Mouse (Mus musculus): ENCODE results near the gene Gm20388. TPM values are rescaled to one million over a fixed set of nuclear protein-coding genes. Genes with fewer than 3 reads are reported as not detected.

The Gm20388 gene
- polyA plus RNA-seq, 1 experiment from 2014 or later: not detected

GRCm38 (mm10) chr8:121107668-121108656, 1197.3 kb downstream of the Gm20388 start, which contains the start of gene Mthfsd:
Gene Mthfsd, minus strand, starts transcription at chr8:121108392.

DNA sequence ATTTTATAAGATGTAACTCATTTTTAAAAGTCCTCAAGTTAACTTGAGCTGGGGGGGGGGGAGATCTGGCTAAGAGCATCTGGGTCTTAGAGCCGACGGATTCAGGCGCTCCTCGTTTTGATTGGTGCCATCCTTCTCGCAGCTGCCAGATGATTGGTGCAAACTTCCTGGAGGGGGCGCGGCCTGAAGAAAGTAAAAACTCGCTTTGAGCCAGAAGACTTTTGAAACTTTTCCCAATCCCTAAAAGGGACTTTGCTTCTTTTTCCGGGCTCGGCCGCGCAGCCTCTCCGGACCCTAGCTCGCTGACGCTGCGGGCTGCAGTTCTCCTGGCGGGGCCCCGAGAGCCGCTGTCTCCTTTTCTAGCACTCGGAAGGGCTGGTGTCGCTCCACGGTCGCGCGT, 1205.3 kb downstream of the Gm20388 start, which contains the start of gene Foxc2:
Gene Foxc2 (plus strand): TSS at position 224 of the 400 bp plus-strand sequence.

GRCm38 (mm10) chr8:121127756-121128375, 1217.2 kb downstream of the Gm20388 start, which contains the start of gene Foxl1:
Gene Foxl1, plus strand, starts transcription at chr8:121127940.

GRCm38 (mm10) chr8:121544276-121544785, 1633.7 kb downstream of the Gm20388 start, which contains the start of gene 1700018B08Rik:
Gene 1700018B08Rik, minus strand, starts transcription at chr8:121544320.

DNA sequence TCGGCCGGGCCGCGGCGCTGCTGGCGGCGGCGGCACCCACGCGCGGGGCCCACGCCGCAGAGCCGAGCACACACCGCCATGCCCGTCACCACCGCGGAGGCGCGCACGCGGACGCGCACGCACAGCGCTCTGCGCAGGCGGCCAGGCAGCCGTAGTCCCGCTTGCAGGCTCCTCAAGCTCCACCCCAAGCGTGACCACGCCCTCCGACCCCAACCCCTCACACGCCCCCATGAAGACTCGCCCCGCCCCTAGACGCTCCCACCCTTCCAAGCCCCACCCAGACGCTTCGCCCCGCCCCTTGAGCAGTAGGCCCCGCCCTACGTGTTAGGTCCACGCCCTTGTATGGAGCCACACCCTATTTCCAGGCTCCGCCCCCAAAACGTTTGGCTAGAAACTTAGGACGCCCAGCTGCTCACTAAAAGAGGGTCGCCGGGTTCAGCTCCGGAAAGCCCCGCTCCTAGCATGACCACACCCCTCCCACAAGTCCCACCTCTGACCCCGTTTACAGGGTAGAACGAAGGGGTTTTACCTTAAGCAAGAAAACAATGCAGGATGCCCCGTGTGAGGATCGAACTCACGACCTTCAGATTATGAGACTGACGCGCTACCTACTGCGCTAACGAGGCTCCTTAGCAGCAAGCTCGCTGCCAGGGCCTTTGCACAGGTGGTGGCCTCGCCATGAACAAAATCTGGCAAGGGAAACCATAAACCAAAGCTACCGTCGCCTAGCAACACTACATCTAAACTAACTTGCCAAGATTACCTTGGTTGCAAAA, 1668.2 kb downstream of the Gm20388 start, which contains the start of gene Fbxo31:
Gene Fbxo31 (minus strand): TSS at position 131 of the 776 bp plus-strand sequence.

DNA sequence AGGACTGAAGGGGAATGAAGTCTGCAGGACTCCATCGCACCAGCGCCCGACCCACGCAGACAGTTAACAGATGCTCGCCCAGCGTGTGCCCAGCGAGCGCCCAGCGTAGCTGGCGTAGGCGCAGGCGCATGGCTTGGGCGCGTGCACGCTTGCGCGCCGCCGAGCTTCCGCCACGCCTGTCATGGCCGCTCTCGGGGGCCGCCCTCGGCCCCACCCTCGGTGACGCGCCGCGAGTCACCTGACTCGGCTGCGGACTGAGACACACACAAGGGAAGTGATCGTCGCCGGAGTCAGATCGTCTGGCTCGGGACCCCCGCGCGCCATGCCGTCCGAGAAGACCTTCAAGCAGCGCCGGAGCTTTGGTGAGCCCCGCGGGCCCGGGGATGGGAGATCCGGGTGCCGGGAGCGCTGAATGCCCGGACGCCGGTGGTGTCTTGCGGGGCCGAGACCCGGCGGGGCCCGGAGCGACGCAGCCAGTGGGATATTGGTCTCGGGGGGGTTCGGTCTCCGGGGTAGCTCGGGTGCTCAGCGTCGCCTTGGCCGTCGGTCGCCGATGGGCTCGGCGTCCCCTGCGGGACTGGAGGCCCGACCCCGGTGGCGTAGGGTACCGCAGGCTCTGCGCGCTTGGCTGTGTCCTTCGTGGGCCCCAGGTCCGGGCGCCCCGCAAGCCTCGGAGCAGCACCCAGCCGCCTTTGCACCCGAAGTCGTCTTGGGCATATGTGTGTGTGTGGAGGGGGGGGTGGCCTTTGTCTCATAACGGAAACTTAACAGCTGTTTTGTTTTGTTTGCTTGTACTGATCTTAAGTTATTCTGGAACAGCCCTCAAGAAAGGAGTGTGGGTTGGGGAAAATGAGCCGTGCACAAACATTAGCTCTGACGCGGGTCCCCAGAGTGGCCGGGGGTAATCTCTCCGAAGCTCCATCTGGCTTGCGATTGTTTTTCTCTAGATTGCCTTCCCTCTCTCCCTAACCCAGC, 1679.8 kb downstream of the Gm20388 start, which contains the start of gene Map1lc3b:
Gene Map1lc3b (plus strand): TSS at position 159 of the 975 bp plus-strand sequence.

DNA sequence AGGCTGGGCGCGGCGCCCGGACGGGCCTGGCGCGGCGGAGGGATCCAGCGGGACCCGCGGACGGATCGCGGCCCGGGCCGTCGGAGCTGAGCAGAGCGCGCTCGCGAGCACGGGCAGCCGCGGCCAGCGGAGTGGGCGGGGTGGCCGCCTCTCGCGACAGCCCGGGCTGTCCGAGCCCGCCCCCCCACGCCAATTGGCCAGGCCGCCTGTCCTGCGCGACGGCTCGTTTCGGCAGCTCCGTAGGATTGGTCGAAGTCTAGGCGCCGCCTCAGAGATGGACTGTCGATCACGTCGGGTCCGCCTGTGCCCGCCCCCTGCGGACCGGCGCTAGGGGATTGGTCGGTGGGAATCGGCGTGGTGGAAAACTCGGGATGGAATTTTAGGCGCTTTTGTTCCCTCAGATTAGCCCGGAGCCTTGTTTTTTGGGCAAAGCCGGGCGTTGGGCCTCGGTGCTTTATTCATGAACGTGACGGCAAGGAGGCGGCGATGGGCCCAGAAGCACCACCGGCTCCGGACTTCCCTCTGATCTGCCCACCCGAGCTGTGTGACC, 1742.2 kb downstream of the Gm20388 start, which contains the start of gene Zcchc14:
Gene Zcchc14 (minus strand): TSS at position 128 of the 550 bp plus-strand sequence.

GRCm38 (mm10) chr8:121729323-121729722, 1818.7 kb downstream of the Gm20388 start, which contains the start of gene Jph3:
Gene Jph3, plus strand, starts transcription at chr8:121729623.

DNA sequence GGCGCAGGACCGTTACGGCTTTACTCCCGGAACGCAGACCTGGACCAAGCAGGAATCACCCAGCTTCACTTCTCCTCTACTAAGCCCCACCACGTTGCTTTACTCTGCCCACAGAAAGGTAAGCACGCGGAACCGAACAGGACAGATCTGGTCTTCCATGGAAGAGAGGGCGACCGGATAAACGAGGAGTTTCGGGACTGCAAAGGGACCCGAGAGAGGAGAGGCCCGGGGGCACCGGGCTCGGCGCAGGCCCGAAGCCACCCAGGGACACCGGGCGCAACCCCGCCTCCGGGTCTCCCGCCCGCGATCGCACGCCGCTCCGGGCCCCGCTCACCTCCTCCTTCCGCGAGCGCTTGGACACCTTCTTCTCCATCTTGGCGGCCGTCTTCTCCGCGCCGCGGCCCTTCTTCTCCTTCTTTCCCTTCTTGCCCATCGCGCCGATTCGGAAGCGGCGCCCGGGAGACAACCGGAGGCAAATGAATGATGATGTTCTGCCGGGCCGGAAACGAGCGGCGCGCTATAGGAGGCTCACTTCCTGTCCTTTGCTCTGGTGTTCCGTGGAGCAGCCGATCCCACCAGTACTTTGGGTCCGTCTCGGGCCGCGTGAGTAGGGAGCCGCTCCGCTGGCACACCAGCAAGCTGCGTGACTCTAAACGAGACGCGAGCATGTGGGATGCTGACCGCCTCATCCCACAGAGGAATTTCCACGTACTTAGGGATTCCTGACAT, 1918.6 kb downstream of the Gm20388 start, which contains the start of gene Klhdc4:
Gene Klhdc4 (minus strand): TSS at position 522 of the 729 bp plus-strand sequence.

DNA sequence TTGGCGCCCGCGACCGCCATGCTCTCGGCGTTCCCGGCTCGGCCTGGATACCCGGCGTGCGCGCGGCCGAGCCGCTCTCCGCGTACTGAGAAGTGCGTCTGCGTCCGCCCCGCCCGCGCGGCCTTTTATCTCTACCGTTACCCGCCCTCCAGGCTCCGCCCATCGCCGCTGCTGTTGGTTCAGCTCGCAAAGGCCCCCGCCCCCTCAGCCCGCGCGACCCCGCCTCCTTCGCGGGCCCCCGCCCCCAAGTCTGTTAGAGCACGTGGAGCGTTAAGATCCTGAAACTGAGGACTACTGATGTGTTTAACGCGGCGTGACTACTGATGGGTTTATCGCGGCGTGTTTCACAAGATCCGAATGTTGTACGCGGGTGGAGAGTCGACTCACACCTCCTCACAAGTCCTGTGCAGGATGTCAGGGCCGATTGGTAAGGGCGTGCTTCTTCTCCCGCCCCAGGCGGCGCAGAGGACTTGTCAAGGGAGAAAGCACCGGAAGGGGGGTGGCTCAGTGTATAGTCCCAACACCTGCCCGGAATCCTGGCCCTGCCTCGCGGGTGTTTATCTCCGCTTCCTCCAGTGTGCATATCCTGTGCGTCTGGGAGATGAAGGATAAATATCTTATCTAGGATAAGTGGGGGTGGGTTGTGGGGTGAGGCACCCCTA, 1997.1 kb downstream of the Gm20388 start, which contains the start of gene Slc7a5:
Gene Slc7a5 (minus strand): TSS at position 108 of the 662 bp plus-strand sequence.

GRCm38 (mm10) chr8:121944831-121945230, 2034.2 kb downstream of the Gm20388 start, which contains the start of gene Car5a:
Gene Car5a, minus strand, starts transcription at chr8:121944904.

DNA sequence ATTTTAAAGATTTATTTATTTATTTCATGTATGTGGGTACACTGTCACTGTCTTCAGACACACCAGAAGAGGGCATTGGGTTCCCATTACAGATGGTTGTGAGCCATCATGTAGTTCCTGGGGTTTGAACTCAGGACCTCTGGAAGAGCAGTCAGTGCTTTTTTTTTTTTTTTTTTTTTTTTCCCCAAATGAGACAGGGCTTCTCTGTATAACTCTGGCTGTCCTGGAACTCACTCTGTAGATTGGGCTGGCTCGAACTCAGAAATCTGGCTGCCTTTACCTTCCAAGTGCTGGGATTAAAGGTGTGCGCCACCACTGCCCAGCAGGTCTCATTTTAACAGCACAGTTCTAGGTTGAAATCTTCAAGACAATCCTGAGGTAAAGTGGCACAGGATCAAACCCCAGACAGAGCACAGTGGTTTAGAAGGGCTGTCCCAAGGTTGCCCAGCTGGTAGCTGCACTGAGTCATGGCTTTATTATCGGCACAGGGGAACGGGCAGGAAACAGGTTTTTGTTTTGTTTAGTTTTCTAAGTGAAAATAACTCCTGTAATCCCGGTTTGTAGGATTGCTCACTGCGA, 2038.7 kb downstream of the Gm20388 start, which contains the start of gene Banp:
Gene Banp (plus strand): TSS at position 529 of the 579 bp plus-strand sequence.

GRCm38 (mm10) chr8:122282035-122282358, 2371.4 kb downstream of the Gm20388 start, which contains the start of gene Zfpm1:
Gene Zfpm1, plus strand, starts transcription at chr8:122282141.

GRCm38 (mm10) chr8:122360696-122361416, 2450.2 kb downstream of the Gm20388 start, which contains the start of gene Trhr2:
Gene Trhr2, minus strand, starts transcription at chr8:122360746.

GRCm38 (mm10) chr8:122376365-122377231, 2466.0 kb downstream of the Gm20388 start, which contains the start of gene Zc3h18:
Gene Zc3h18, plus strand, starts transcription at chr8:122376609.

DNA sequence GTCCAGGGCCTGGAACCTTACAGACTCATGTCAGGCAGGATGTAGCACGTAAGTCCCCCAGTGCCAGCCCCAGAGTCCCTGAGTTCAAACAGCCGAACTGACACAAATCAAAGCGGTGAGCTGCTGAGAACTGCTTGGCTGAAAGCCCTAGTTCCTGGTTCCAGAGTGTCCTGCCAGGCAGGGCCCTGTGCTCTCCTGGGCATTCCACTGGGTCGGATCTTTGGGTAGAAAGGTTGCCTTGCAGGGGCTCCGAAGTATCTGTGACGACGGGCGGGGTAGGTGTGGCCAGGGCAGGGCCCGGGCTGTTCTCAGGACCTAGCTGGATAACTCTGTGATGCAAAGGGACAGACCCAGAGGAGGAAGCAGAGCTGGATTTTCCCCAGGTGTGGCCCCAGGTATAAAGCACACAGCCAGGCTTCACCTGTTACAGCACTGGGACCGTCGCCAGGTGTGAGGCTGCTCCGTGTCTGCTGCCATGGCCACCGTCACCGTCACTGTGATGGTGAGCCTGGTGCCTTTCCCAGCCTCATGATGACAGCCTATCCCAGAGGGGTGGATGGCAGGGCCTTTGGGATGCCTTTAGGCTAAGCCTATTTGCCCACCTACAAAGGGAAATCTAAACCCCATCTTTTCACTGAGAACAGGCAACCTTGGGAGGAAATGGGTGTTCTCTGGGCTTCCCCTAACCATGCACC, 2510.9 kb downstream of the Gm20388 start, which contains the start of gene Il17c:
Gene Il17c (plus strand): TSS at position 645 of the 695 bp plus-strand sequence.

Measured in skeletal muscle tissue, postnatal 0 days (tissue).